Mouse (Mus musculus) MEL (cell line): ENCODE measurements at regions not wholly inside any gene's neighbourhood (a gene's known extent, or its start where the extent isn't known, plus 50 kb on each side); places are given as distances from the start of the nearest gene placed in this dataset.

Experiments
- DNase-seq: peaks from one replicate; pipeline ENCODE4 v3.0.0; 2011; ENCODE audit warnings: low read depth, low spot score
- H3K27ac ChIP-seq: 2 replicates; pipeline ENCODE4 v1.5.1; 2012; ENCODE audit warnings: low read depth, mild to moderate bottlenecking, control low read depth, low read length, moderate library complexity; ENCODE audit not compliant: control insufficient read depth
- H3K27me3 ChIP-seq, 2 experiments: fragments of 150-350 bp in 1 of 2; sonication (generic) in 1 of 2; 2 replicates each; pipeline ENCODE4 v1.6.1; 2012; ENCODE audit warnings: low read length in 2 of 2, mild to moderate bottlenecking in 2 of 2, improper control_type of control experiment in 1 of 2, moderate library complexity in 1 of 2; ENCODE audit not compliant: insufficient read depth in 2 of 2, control insufficient read depth in 1 of 2
- H3K36me3 ChIP-seq, 2 experiments: 2 replicates each; pipeline ENCODE4 v1.6.1; 2012 to 2014; ENCODE audit warnings: low read length in 2 of 2, improper control_type of control experiment in 1 of 2, inconsistent platforms in 1 of 2, mild to moderate bottlenecking in 1 of 2; ENCODE audit not compliant: insufficient read depth in 2 of 2, control insufficient read depth in 1 of 2
- H3K4me1 ChIP-seq, 2 experiments: fragments of 150-350 bp in 1 of 2; sonication (generic) in 1 of 2; 2 replicates each; pipeline ENCODE4 v1.6.1; 2012; ENCODE audit warnings: low read length in 2 of 2, improper control_type of control experiment in 1 of 2, mild to moderate bottlenecking in 1 of 2; ENCODE audit not compliant: insufficient read depth in 2 of 2, control insufficient read depth in 1 of 2
- H3K4me3 ChIP-seq, 2 experiments: fragments of 150-350 bp in 1 of 2; sonication (generic) in 1 of 2; 2 replicates each; pipeline ENCODE4 v1.5.1; 2012; ENCODE audit warnings: low read depth in 2 of 2, low read length in 2 of 2, mild to moderate bottlenecking in 2 of 2, moderate library complexity in 2 of 2, control low read depth in 1 of 2, improper control_type of control experiment in 1 of 2; ENCODE audit not compliant: control insufficient read depth in 1 of 2, insufficient read depth in 1 of 2
- H3K79me2 ChIP-seq: 2 replicates; pipeline ENCODE4 v1.6.1; 2012; ENCODE audit warnings: mild to moderate bottlenecking, low read length, moderate library complexity; ENCODE audit not compliant: control insufficient read depth, poor library complexity, insufficient read depth
- H3K9ac ChIP-seq: 2 replicates; pipeline ENCODE4 v1.6.1; 2012; ENCODE audit warnings: low read depth, mild to moderate bottlenecking, control low read depth, low read length, moderate library complexity; ENCODE audit not compliant: control insufficient read depth, poor library complexity, severe bottlenecking
- H3K9me3 ChIP-seq: fragments of 150-350 bp; sonication (generic); replicated peaks from 2 replicates; pipeline ENCODE4 v1.6.1; 2012; ENCODE audit warnings: mild to moderate bottlenecking, low read length, improper control_type of control experiment, moderate library complexity; ENCODE audit not compliant: insufficient read depth
- CHD2 ChIP-seq: IDR thresholded peaks from 2 replicates; pipeline ENCODE4 v1.6.1; 2011; ENCODE audit warnings: low read length, improper control_type of control experiment
- E2F4 ChIP-seq: IDR thresholded peaks from 2 replicates; pipeline ENCODE4 v1.6.1; 2011; ENCODE audit warnings: low read depth, low read length, improper control_type of control experiment, borderline replicate concordance
- ETS1 ChIP-seq: IDR thresholded peaks from 2 replicates; pipeline ENCODE4 v1.6.1; 2012; ENCODE audit warnings: low read depth, mild to moderate bottlenecking, inconsistent platforms, low read length, improper control_type of control experiment, moderate library complexity
- GATA1 ChIP-seq: IDR thresholded peaks from 2 replicates; pipeline ENCODE4 v1.6.1; 2011; ENCODE audit warnings: low read depth, low read length, improper control_type of control experiment
- JUND ChIP-seq: IDR thresholded peaks from 2 replicates; pipeline ENCODE4 v1.6.1; 2011; ENCODE audit warnings: low read depth, mild to moderate bottlenecking, improper control_type of control experiment, low read length
- MAZ ChIP-seq: IDR thresholded peaks from 2 replicates; pipeline ENCODE4 v1.6.1; 2012; ENCODE audit warnings: low read depth, mild to moderate bottlenecking, inconsistent platforms, low read length, improper control_type of control experiment
- MXI1 ChIP-seq: IDR thresholded peaks from 2 replicates; pipeline ENCODE4 v1.6.1; 2011; ENCODE audit warnings: mild to moderate bottlenecking, low read depth, low read length, improper control_type of control experiment
- NELFE ChIP-seq: IDR thresholded peaks from 2 replicates; pipeline ENCODE4 v1.6.1; 2011; ENCODE audit warnings: low read depth, low read length, improper control_type of control experiment
- POLR2A ChIP-seq, 2 experiments: IDR thresholded peaks; 2 replicates each; pipeline ENCODE4 v1.6.1; 2011 to 2012; ENCODE audit warnings: low read length in 2 of 2, mild to moderate bottlenecking in 2 of 2, control low read depth in 1 of 2, improper control_type of control experiment in 1 of 2, low read depth in 1 of 2, moderate library complexity in 1 of 2; ENCODE audit not compliant: control insufficient read depth in 1 of 2, insufficient read depth in 1 of 2, poor library complexity in 1 of 2
- POLR2AphosphoS5 ChIP-seq: IDR thresholded peaks from 2 replicates; pipeline ENCODE4 v1.6.1; 2012; ENCODE audit warnings: low read depth, borderline replicate concordance, mild to moderate bottlenecking, inconsistent platforms, low read length, moderate library complexity, mixed read lengths
- RAD21 ChIP-seq: IDR thresholded peaks from 2 replicates; pipeline ENCODE4 v1.6.1; 2011; ENCODE audit warnings: mild to moderate bottlenecking, low read depth, low read length, improper control_type of control experiment
- RCOR1 ChIP-seq: IDR thresholded peaks from 2 replicates; pipeline ENCODE4 v1.6.1; 2012; ENCODE audit warnings: low read depth, mild to moderate bottlenecking, inconsistent platforms, low read length, improper control_type of control experiment
- SIN3A ChIP-seq: IDR thresholded peaks from 2 replicates; pipeline ENCODE4 v1.6.1; 2012; ENCODE audit warnings: low read length, improper control_type of control experiment, inconsistent platforms
- TAL1 ChIP-seq: IDR thresholded peaks from 2 replicates; pipeline ENCODE4 v1.6.1; 2012; ENCODE audit warnings: mild to moderate bottlenecking, inconsistent platforms, low read length, moderate library complexity, mixed read lengths
- TBP ChIP-seq: IDR thresholded peaks from 2 replicates; pipeline ENCODE4 v1.8.0; 2011; ENCODE audit warnings: low read depth, low read length, improper control_type of control experiment
- USF1 ChIP-seq: IDR thresholded peaks from 2 replicates; pipeline ENCODE4 v1.6.1; 2014; ENCODE audit warnings: low read depth, mild to moderate bottlenecking, inconsistent platforms, low read length, improper control_type of control experiment, moderate library complexity
- USF2 ChIP-seq, 2 experiments: IDR thresholded peaks; 2 replicates each; pipeline ENCODE4 v1.6.1; 2011 to 2012; ENCODE audit warnings: improper control_type of control experiment in 2 of 2, low read length in 2 of 2, borderline replicate concordance in 1 of 2, inconsistent platforms in 1 of 2, low read depth in 1 of 2, mild to moderate bottlenecking in 1 of 2; ENCODE audit not compliant: insufficient read depth in 1 of 2
- ZC3H11A ChIP-seq: IDR thresholded peaks from 2 replicates; pipeline ENCODE4 v1.6.1; 2012; ENCODE audit warnings: low read depth, mild to moderate bottlenecking, inconsistent platforms, low read length, improper control_type of control experiment
- ZKSCAN1 ChIP-seq: IDR thresholded peaks from 2 replicates; pipeline ENCODE4 v1.6.1; 2012; ENCODE audit warnings: low read depth, mild to moderate bottlenecking, inconsistent platforms, low read length, improper control_type of control experiment, moderate library complexity
- ZNF384 ChIP-seq: IDR thresholded peaks from 2 replicates; pipeline ENCODE4 v1.6.1; 2012; ENCODE audit warnings: low read depth, mild to moderate bottlenecking, inconsistent platforms, low read length, improper control_type of control experiment

GRCm38 (mm10) chr1:105906427-105906798 lies 83.8 kb upstream of the Zcchc2 start:
- Histone ChIP-seq H3K27me3 (no peaks in the 10 kb centered on the region), H3K27ac (no peak overlapping the region; the same call in 1 of the 2 replicates), H3K79me2 (no peaks in the 10 kb centered on the region), H3K36me3 (peaks cover 0 to 7% of the 10 kb centered on the region in 2 experiments; a peak in 2 of 4 replicates), H3K9me3 (no peaks in the 10 kb centered on the region), H3K4me3 (no peak overlapping the region), H3K9ac (no peak overlapping the region), H3K4me1 (peaks cover 1 to 14% of the 10 kb centered on the region in 2 experiments; a peak in 2 of 4 replicates)
- DNase-seq, result peak; percentile 84
- 0 out of 2 replicates have a peak, but pooled peaks have one; percentile 38 for TF ChIP-seq JUND
- TF ChIP-seq ETS1, result peak; percentile 32; the same call in 1 of the 2 replicates
- TF ChIP-seq ZC3H11A, result no peak
- TF ChIP-seq USF2 (IDR thresholded peaks at IDR 0.05; ENCODE audit: borderline replicate concordance in 1 of 2, insufficient read depth in 1 of 2, low read depth in 1 of 2, low read length in 2 of 2), result no peak
- 0 out of 2 replicates have a peak, but pooled peaks have one; percentile 2 for TF ChIP-seq RCOR1

GRCm38 (mm10) chr1:105908029-105908876 lies 82.0 kb upstream of the Zcchc2 start:
- TF ChIP-seq TBP, result no peak
- no peak for TF ChIP-seq MXI1
- TF ChIP-seq RAD21, result no peak
- TF ChIP-seq ZNF384, result no peak
- TF ChIP-seq GATA1, result no peak
- TF ChIP-seq ZKSCAN1, result no peak
- TF ChIP-seq POLR2AphosphoS5, result no peak
- TF ChIP-seq MAZ, result no peak
- TF ChIP-seq E2F4, result no peak
- TF ChIP-seq ETS1, result no peak
- no peak for TF ChIP-seq SIN3A
- TF ChIP-seq CHD2, result no peak
- TF ChIP-seq NELFE, result no peak
- TF ChIP-seq POLR2A (IDR thresholded peaks at IDR 0.05; ENCODE audit: control insufficient read depth in 1 of 2, insufficient read depth in 1 of 2, low read depth in 1 of 2, low read length in 2 of 2, poor library complexity in 1 of 2), result no peak
- TF ChIP-seq TAL1, result no peak
- TF ChIP-seq RCOR1, result no peak
- no peak for TF ChIP-seq USF1
- Histone ChIP-seq H3K9me3 (no peaks in the 10 kb centered on the region), H3K27me3 (no peaks in the 10 kb centered on the region; a peak in 1 of 4 replicates), H3K9ac (no peak overlapping the region), H3K4me1 (peaks cover 1 to 14% of the 10 kb centered on the region in 2 experiments; a peak in 2 of 4 replicates), H3K79me2 (no peaks in the 10 kb centered on the region), H3K4me3 (no peak overlapping the region), H3K27ac (no peak overlapping the region), H3K36me3 (peaks cover 0 to 7% of the 10 kb centered on the region in 2 experiments; a peak in 2 of 4 replicates)
- no peak for DNase-seq
